Mouse (Mus musculus) kidney, postnatal 0 days (tissue): Measurements from ENCODE around the gene Vrk2. TPM values are rescaled to one million over a fixed set of nuclear protein-coding genes. Genes with fewer than 3 reads are reported as not detected.

Experiments used
- ATAC-seq: fragments of 200-750 bp; cut with Nextera tagmentation; replicated peaks from 2 replicates; pipeline ENCODE4 v1.8.0; 2017; ENCODE audit warnings: low read depth, moderate number of reproducible peaks, moderate TSS enrichment, moderate library complexity; ENCODE audit not compliant: low FRiP score
- DNase-seq: peaks from one replicate; pipeline ENCODE4 v3.0.0-alpha.2; 2016; ENCODE audit warnings: low spot score
- H3K27ac ChIP-seq: fragments of 300-500 bp; sonication (generic); 2 replicates; pipeline ENCODE4 v1.5.1; 2014; ENCODE audit warnings: mild to moderate bottlenecking
- H3K27me3 ChIP-seq: fragments of 300-500 bp; sonication (generic); 2 replicates; pipeline ENCODE4 v1.6.1; 2014; ENCODE audit warnings: low read length, mixed read lengths; ENCODE audit not compliant: insufficient read depth
- H3K36me3 ChIP-seq: fragments of 300-500 bp; sonication (generic); 2 replicates; pipeline ENCODE4 v1.6.1; 2014; ENCODE audit warnings: low read length, mixed read lengths; ENCODE audit not compliant: insufficient read depth
- H3K4me1 ChIP-seq: fragments of 300-500 bp; sonication (generic); replicated peaks from 2 replicates; pipeline ENCODE4 v1.6.1; 2014; ENCODE audit warnings: antibody characterized with exemption, low read length, mixed read lengths; ENCODE audit not compliant: insufficient read depth
- H3K4me2 ChIP-seq: fragments of 300-500 bp; sonication (generic); 2 replicates; pipeline ENCODE4 v1.6.1; 2014; ENCODE audit warnings: mild to moderate bottlenecking, low read length, moderate library complexity, mixed read lengths
- H3K4me3 ChIP-seq: fragments of 300-500 bp; sonication (generic); replicated peaks from 2 replicates; pipeline ENCODE4 v1.5.1; 2014; ENCODE audit warnings: low read depth, low read length
- H3K9ac ChIP-seq: fragments of 300-500 bp; sonication (generic); 2 replicates; pipeline ENCODE4 v1.6.1; 2014; ENCODE audit warnings: low read depth, low read length
- H3K9me3 ChIP-seq: fragments of 300-500 bp; sonication (generic); replicated peaks from 2 replicates; pipeline ENCODE4 v1.6.1; 2016; ENCODE audit warnings: low read length, inconsistent platforms, mixed read lengths
- CTCF ChIP-seq: IDR thresholded peaks from 2 replicates; pipeline ENCODE4 v1.5.1; 2016; ENCODE audit warnings: antibody characterized with exemption, low read depth, mild to moderate bottlenecking, moderate library complexity
- WGBS: fragments of 180-500 bp; shearing (Covaris S2); extraction: QIAGEN DNeasy Blood & Tissue Kit; methylation state at CpG from one replicate; pipeline ENCODE4 v1.1.7; 2014; 5-methylcytosine and 5-hydroxymethylcytosine counted together
- polyA plus RNA-seq: library from polyadenylated mRNA; unstranded; fragments of >200 nt; fragmentation: Nextera tagmentation; extraction: Ambion mirVana; gene quantifications from 2 replicates; pipeline ENCODE4 v1.2.1, GENCODE M21; 2015

The Vrk2 gene
- polyA plus RNA-seq, 1 experiment from 2014 or later: 14.1 TPM

DNA sequence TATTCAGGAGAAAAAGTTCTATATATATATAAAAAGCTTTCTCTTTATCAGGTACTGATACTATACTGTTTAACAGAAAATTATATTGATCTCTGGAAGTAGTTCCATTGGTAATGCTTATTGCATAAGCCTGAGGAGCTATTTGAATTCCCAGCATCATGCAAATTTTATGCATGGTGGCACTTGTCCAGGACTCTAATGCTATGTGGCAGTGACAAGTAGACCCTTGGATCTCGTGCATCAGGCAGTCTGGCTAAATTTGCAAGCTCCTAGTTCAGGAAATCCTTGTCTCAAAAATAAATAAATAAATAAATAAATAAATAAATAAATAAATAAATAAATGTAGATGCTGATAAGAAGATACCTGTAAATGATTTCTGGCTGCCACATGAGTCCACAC lies 152.7 kb downstream of the Vrk2 start:
- H3K9ac ChIP-seq: no peak overlapping the region
- ATAC-seq (no peak), DNase-seq (no peak)
- H3K36me3 ChIP-seq: no peaks in the 10 kb centered on the region
- H3K4me2 ChIP-seq: no peak overlapping the region
- TF ChIP-seq CTCF: no peak
- no peaks in the 10 kb centered on the region for H3K9me3 ChIP-seq
- H3K27ac ChIP-seq: no peak overlapping the region
- no peaks in the 10 kb centered on the region for H3K4me1 ChIP-seq
- H3K27me3 ChIP-seq: no peaks in the 10 kb centered on the region
- no peak overlapping the region for H3K4me3 ChIP-seq
- WGBS: 68% methylated on average over 1 of the region's 1 CpGs

DNA sequence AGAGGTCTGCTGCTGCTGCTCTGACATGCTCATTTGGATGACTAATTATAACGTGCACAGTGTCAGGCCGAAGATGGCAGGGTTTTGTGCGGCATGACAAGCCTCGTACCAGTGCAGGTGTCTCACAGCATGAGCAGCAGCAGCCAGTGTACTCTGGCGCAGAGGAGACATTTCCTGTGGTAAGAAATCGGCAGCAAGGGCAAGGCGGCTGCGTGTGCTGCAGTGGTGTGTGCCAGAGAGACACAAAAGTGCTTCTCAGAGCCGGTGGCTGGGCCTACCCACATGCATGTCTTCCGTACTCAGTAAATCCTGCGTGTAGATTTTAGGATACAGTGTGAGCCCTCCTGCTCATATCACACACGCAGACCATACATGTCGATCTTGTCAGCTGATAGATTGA lies 156.0 kb downstream of the Vrk2 start:
- no peak for TF ChIP-seq CTCF
- no peak overlapping the region for H3K27ac ChIP-seq
- no peaks in the 10 kb centered on the region for H3K27me3 ChIP-seq
- no peak overlapping the region for H3K9ac ChIP-seq
- no peaks in the 10 kb centered on the region for H3K4me1 ChIP-seq
- no peak overlapping the region for H3K4me3 ChIP-seq
- DNase-seq (no peak), ATAC-seq (no peak)
- no peaks in the 10 kb centered on the region for H3K36me3 ChIP-seq
- no peaks in the 10 kb centered on the region for H3K9me3 ChIP-seq
- no peak overlapping the region for H3K4me2 ChIP-seq
- 88% methylated on average over 13 of the region's 13 CpGs for WGBS

DNA sequence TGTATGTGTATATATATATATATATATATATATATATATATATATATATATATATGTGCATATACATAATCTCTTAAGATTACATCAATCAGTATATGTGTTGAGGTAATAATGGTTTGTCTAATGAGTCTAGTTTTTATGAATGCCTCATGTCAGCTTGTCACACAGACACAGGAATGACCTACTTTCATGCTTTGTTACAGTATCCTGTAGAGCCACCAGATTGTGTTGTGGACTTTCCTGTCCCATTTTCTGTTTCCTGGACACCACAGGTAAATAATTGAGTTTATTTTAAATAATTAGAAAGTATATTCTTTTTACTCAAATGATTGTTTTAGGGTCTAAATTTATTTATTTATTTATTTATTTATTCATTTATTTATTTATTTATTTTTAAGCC lies 159.6 kb downstream of the Vrk2 start:
- no peaks in the 10 kb centered on the region for H3K9me3 ChIP-seq
- ATAC-seq: no peak
- no peaks in the 10 kb centered on the region for H3K36me3 ChIP-seq
- no peaks in the 10 kb centered on the region for H3K27me3 ChIP-seq
- no peak overlapping the region for H3K27ac ChIP-seq
- no peaks in the 10 kb centered on the region for H3K4me1 ChIP-seq
- H3K4me3 ChIP-seq: no peak overlapping the region
- DNase-seq: no peak
- H3K9ac ChIP-seq: no peak overlapping the region
- TF ChIP-seq CTCF: no peak
- no peak overlapping the region for H3K4me2 ChIP-seq

DNA sequence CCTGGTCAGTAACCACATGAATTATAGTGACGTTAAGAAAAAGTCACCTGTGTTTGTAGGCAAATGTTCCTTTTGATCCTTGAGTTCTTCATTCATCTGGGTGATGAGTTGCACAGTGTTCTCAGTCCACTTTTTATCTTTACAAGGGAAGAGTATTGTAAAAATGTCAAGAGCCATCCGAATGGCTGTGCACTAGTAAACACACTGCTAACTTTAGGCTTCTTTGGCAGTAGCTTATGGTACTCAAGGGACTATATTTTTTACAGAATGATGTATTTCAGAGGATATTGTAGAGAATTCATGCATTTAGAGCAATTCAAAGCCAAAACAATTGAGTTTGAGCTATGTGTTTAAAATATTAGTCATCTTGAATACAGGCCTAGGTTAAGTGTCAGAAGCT lies 172.3 kb downstream of the Vrk2 start:
- ATAC-seq: no peak
- Histone ChIP-seq H3K4me2 (no peak overlapping the region), H3K27ac (no peak overlapping the region), H3K4me3 (no peak overlapping the region), H3K4me1 (no peaks in the 10 kb centered on the region), H3K36me3 (no peaks in the 10 kb centered on the region), H3K27me3 (no peaks in the 10 kb centered on the region), H3K9ac (no peak overlapping the region), H3K9me3 (no peaks in the 10 kb centered on the region)
- 62% methylated on average over 2 of the region's 2 CpGs for WGBS
- no peak for TF ChIP-seq CTCF
- DNase-seq: peak; percentile 43

Other genes starting within 250 kb of the Vrk2 start
- 27.3 and 27.6 TPM in 2 replicates for gene Fancl, start 207.9 kb downstream of the Vrk2 start, polyA plus RNA-seq
- 0.42 TPM in 1 of 2 replicates, not detected in the other for gene Gm6899, start 758 bp downstream of the Vrk2 start, polyA plus RNA-seq